Mouse (Mus musculus): Measurements from ENCODE around the gene Jaml.

Gene Jaml

DNA sequence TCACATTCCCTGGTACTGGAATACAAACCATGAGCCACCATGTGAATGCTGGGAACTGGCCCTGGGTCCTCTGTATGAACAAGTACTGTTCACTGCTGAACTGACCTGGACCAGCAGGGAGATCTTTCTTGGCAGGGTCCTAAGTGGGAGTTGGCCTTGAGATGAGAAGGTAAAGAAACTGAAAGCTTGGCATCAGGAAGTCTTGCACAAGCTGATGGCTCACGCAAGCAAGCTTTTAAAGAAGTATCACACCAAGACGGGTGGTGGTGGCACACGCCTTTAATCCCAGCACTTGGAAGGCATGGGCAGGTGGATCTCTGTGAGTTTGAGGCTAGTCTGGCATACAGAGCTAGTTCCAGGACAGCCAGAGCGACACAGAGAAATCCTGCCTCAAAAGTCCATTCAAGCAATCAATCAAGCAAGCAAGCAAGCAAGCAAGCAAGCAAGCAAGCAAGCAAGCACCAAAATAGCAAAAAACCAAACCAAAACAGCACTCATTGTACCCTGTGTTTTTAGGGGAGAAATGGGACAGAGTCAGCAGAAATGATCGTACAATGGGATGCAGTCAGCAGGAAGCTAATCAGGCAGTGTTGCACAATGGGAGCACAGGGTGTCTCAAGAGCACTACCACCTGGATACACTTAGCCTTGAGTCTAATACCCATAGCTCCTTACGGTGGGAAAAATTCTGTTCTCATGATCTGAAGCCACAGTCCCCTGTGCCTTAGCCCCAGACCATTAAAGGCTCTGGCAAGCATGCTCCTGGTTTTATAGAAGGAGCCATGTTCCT lies 16.4 kb downstream of the Jaml start:
- no peak for DNase-seq (ENCODE audit: low read depth, low spot score)
- no peaks in the 10 kb centered on the region for H3K27me3 ChIP-seq (ENCODE audit: control insufficient read depth, insufficient read depth, low read length, poor library complexity, severe bottlenecking)
- no peaks in the 10 kb centered on the region; the same call in 1 of the 2 replicates for H3K36me3 ChIP-seq (ENCODE audit: control insufficient read depth, insufficient read depth, low read length, poor library complexity, severe bottlenecking)

DNA sequence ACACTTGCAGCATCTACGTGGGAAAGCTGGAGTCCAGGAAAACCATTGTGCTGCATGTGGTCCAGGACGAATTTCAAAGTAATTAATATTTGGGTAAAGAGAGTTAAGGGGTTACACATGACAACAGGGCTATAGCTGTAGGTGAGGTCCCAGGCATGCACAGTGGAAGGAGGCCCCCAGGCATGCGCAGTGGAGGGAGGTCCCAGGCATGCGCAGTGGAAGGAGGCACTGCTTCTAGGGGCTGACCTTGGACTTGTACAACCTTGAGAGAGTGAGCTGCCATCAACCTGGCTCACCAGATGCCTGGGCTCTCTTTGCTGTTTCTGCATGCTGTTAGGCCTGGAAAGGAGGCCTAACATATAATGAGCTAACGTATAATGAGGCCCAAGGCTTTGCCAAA lies 18.9 kb downstream of the Jaml start:
- no peaks in the 10 kb centered on the region for H3K27me3 ChIP-seq (ENCODE audit: control insufficient read depth, insufficient read depth, low read length, poor library complexity, severe bottlenecking)
- DNase-seq (ENCODE audit: low read depth, low spot score) = no peak

DNA sequence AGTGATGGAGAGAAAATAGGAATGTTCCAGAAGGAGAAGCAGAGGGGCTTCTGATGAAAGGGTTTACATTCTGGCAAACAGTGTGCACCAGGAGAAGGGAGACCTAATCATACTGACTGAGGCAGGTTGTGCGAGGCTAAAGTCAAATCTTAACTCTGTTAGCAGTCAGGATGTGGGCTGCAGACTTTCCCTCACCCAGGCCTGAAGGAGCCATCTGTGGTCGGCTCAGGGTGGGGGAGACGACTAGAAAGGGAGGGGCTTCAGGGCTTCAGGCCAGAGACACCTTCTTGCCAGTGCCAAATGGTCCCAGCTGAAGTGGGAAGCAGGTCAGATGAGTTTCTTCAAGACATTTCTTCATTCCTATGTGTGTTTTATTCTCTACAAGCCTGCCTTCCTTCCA lies 19.4 kb downstream of the Jaml start:
- Histone ChIP-seq H3K36me3 (ENCODE audit: control insufficient read depth, insufficient read depth, low read length, poor library complexity, severe bottlenecking) (no peaks in the 10 kb centered on the region; the same call in 1 of the 2 replicates), H3K27me3 (ENCODE audit: control insufficient read depth, insufficient read depth, low read length, poor library complexity, severe bottlenecking) (no peaks in the 10 kb centered on the region)
- DNase-seq (ENCODE audit: low read depth, low spot score) = no peak

More for the DNA sequence above, 18.9 kb downstream of the Jaml start:
- no peaks in the 10 kb centered on the region; the same call in 1 of the 2 replicates for H3K36me3 ChIP-seq (ENCODE audit: control insufficient read depth, insufficient read depth, low read length, poor library complexity, severe bottlenecking)

DNA sequence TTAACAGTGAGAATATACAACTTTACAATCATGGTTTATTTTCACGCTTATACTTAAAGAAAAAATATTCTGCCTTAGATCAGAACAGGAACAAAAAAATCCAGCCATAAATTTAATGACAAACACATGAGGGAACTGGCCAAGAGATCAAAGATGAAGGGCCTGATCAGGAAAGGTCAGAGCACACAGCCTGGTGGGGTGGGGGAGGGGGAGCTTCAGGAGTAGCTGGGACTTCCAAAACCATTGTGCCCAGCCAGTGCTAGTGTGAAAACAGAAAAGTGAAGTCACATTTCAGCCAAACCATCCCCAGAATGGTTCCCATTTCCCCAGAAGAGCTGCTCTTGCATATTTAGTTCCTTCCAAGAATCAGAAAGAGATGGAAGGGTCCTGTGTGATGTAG lies 23.5 kb downstream of the Jaml start:
- DNase-seq (ENCODE audit: low read depth, low spot score) = no peak
- Histone ChIP-seq H3K27me3 (ENCODE audit: control insufficient read depth, insufficient read depth, low read length, poor library complexity, severe bottlenecking) (no peaks in the 10 kb centered on the region), H3K36me3 (ENCODE audit: control insufficient read depth, insufficient read depth, low read length, poor library complexity, severe bottlenecking) (no peaks in the 10 kb centered on the region; the same call in 1 of the 2 replicates)

DNA sequence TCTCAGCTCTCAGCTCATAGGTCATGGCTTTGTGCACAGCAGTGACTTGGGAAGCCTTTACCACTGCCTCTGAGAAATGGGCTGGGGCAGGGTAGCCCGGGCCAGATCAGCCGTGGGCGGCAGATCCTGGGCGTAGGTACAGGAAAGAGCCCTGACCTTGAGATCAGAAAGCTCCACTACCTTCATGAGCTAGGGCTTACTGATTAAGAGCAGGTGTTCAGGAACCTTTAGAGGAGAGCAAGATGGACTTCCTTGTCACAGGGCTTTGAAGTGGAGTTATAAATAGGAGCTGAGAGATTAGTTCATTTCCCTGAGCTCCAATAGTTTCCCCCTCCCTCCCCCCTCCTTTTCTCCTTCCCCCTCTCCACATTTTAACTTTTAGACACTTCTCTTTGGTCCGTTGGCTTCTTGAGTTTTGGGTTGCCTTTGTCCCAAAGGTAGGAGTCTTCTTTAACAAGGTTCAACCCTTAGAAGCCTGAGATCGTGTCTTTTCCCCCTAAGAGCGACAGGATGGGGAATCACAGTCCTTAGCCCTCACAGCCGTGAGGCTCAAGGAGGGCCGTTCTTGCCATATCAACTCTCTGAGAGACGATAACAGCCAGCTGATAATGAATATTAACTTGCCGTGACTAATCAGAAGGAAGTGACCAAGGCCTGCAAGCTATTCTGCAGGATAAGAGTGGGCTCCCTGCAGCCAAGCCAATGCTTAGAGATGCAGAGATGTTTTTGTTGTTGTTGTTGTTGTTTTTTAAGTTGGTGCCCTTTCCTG lies 24.4 kb downstream of the Jaml start:
- Histone ChIP-seq H3K36me3 (ENCODE audit: control insufficient read depth, insufficient read depth, low read length, poor library complexity, severe bottlenecking) (no peaks in the 10 kb centered on the region; the same call in 1 of the 2 replicates), H3K27me3 (ENCODE audit: control insufficient read depth, insufficient read depth, low read length, poor library complexity, severe bottlenecking) (no peaks in the 10 kb centered on the region)
- DNase-seq (ENCODE audit: low read depth, low spot score) = no peak

DNA sequence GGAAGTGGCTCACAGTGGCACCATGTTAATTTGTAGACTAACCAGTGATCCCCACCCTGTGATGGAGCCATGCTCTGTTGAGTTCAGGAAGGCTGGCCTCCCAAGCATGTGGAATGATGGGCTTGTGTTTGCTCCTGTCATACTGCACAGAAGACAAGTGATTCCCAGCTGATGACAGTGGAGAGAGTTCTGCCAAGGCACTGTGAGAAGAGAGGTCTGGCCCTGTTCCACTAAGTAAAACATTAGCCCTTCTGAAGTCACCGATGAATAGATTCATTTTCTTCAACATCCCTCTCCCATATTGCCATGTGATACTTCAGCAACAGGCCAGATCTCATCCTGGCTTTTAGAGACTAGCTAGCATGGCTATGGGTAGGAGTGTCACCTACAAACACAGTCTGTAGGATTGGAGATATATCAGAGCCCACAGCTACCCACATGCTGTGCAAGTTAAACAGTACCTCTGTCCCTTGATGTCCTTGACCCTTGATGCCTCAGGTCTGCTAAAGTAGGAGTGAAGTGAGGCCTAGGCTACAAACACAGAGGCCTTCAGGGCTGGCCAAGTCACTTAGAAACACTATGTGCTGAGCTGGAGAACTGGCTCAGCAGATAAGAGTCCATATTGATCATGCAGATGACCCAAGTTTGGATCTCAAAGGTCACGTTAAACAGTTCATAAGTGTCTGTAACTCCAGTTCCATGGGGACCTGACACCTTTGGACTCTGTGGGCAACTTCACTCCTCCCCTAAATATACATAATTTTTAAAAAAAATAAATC lies 26.8 kb downstream of the Jaml start:
- peaks cover 2% of the 10 kb centered on the region; the same call in 1 of the 2 replicates for H3K36me3 ChIP-seq (ENCODE audit: control insufficient read depth, insufficient read depth, low read length, poor library complexity, severe bottlenecking)
- no peak for DNase-seq (ENCODE audit: low read depth, low spot score)
- H3K27me3 ChIP-seq (ENCODE audit: control insufficient read depth, insufficient read depth, low read length, poor library complexity, severe bottlenecking) = no peaks in the 10 kb centered on the region

DNA sequence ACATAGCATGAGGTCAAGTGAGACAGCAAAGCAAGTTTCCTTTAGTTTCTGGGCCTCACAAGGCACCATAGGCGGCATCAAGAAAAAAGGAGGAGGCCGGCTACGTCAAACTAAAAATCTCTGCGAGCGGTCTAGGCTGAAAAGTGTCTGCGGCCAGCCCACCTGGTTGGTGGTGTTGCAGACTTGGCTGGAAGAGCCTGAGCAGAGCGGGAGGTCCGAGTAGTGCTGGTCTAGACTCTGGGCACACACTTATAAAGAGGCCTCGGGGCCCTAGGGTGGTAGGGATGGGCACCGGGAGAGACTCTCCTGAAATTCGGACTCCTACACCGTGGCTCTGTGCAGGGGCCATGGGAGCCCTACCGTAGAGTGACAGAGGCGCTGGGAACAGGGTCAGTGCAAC lies 36.7 kb downstream of the Jaml start:
- Histone ChIP-seq H3K36me3 (ENCODE audit: control insufficient read depth, insufficient read depth, low read length, poor library complexity, severe bottlenecking) (no peaks in the 10 kb centered on the region), H3K27me3 (ENCODE audit: control insufficient read depth, insufficient read depth, low read length, poor library complexity, severe bottlenecking) (no peaks in the 10 kb centered on the region)
- DNase-seq (ENCODE audit: low read depth, low spot score) = no peak

DNA sequence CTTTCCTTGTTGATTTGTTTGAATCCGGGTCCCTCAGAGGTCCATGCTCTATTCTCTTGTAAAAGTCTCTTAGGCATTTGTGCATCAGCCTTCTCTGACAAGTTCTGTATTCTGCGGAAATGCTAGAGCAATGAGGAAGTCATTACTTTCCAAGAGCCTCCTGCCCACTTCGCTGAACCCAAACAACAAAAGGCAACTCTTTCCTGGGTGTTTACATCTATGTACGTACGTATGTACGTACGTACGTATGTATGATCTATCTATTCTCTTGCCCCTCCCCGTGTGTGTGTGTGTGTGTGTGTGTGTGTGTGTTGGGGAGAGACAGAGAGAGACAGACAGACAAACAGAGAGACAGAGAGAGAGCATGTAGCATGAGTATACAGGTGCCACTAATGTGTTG lies 37.8 kb downstream of the Jaml start:
- no peaks in the 10 kb centered on the region for H3K36me3 ChIP-seq (ENCODE audit: control insufficient read depth, insufficient read depth, low read length, poor library complexity, severe bottlenecking)
- H3K27me3 ChIP-seq (ENCODE audit: control insufficient read depth, insufficient read depth, low read length, poor library complexity, severe bottlenecking) = no peaks in the 10 kb centered on the region
- peak; percentile 77 for DNase-seq (ENCODE audit: low read depth, low spot score)

DNA sequence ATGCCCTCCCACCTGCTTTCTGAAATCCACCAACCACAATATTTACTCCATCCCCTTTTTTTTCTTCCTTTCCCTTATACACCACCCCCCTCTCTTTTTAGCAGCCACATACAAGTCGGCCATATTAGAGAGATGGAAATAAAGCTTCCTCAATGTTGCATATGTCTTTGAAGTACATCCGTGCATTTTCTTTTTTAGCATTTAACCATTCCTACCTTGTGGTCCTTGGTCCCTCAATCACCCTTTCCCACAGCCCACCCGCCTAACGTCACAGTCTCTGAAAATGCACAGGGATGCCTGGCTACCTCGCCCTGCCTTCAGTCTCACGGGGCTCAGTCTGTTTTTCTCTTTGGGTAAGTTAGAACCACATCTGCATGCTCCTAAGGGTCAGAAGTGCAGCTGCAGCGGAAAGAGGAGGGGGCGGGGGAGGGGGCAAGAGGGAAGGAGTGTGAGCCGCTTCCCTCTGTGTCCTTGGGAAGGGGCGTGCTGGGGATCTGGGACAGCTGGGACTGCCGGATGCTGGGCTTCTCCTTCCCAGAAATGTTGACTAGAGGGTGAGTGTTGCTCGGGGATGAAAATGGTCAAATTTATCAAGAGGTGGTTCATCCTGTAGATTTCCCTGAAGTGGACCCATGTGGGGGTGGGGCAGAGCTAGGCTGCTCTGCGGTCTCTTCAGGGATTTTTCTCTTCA lies 38.9 kb downstream of the Jaml start, which contains the start of gene Scn2b:
Gene Scn2b, plus strand, starts transcription at position 42 of the 691 bp plus-strand sequence.
- Histone ChIP-seq H3K27me3 (ENCODE audit: control insufficient read depth, insufficient read depth, low read length, poor library complexity, severe bottlenecking) (no peaks in the 10 kb centered on the region), H3K36me3 (ENCODE audit: control insufficient read depth, insufficient read depth, low read length, poor library complexity, severe bottlenecking) (no peaks in the 10 kb centered on the region)
- no peak for DNase-seq (ENCODE audit: low read depth, low spot score)

DNA sequence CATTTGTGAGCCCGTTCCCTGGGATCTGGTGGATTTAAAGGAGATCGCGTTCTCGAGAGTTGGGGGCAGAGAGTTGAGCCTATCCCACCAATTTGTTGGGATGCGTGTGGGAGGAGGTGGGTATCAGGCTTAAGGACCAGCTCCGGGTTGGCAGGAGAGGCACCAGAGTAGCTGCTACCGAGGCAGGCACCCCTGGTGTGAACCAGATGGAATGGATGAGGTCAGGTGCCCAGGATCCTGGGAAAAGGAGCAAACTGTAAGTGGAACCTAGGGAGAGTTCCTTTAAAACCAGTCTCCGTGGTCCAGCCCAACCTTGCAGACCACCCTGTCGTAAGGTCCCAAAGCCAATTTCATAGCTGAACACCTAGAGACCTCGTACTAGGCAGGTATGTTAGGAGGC lies 39.6 kb downstream of the Jaml start:
- DNase-seq (ENCODE audit: low read depth, low spot score) = no peak
- no peaks in the 10 kb centered on the region for H3K36me3 ChIP-seq (ENCODE audit: control insufficient read depth, insufficient read depth, low read length, poor library complexity, severe bottlenecking)
- no peaks in the 10 kb centered on the region for H3K27me3 ChIP-seq (ENCODE audit: control insufficient read depth, insufficient read depth, low read length, poor library complexity, severe bottlenecking)

DNA sequence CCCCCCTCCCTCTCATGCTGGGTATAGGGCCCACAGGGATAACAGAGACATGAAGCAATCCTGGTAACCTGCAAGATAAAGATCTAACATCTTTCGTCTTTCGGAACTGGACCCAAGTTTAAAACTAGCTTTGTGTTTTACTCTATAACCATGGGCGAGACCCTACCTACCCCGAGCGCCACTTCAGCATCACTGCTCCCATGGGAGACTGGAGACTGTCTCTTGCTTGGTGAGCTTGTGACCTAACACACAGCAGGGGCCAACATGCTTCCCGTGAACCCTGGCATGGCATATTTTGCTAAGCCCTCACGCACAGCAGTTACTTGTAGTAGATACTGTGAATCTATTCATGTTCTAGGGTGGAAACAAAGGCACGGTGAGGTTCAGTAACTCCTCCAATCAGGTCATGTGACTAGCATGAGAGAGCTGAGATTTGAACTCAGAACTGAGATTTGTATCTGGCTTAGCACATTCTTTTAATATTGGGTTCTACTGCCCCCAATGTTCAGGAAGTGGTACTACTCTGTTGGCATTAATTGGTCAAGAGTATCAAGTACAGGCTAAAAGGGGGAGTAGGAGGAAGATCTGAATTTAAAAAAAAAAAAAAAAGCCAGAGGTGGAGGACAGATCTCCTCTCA lies 40.5 kb downstream of the Jaml start:
- Histone ChIP-seq H3K27me3 (ENCODE audit: control insufficient read depth, insufficient read depth, low read length, poor library complexity, severe bottlenecking) (no peaks in the 10 kb centered on the region), H3K36me3 (ENCODE audit: control insufficient read depth, insufficient read depth, low read length, poor library complexity, severe bottlenecking) (no peaks in the 10 kb centered on the region)
- DNase-seq (ENCODE audit: low read depth, low spot score) = peak; percentile 31

DNA sequence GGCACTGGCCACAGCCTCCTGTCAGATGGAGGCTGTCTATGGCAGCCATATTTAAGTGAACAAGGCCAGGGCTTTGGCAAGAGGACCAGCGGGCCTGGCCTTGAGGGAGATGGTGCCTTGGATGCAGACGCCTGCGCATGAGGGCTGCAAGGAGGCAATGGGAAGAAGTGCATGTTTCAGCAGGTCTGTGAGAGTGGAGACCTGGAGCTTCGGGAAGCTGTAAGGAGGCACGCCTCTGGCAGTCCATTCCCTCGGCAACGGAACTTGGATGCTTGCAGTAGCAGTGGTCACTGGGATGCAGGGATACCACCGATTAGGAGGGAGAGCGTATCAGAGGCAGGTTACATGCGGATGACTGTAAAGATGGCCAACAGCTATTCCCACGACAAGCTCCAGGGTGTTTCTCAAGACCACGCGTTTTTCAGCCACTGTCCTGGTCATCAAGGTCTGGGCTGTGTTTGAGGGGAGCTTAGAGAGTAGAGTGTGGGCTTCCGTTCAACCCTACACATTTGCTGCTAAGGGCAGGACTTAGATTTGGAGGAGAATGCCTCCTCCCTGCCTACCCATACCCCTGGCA lies 41.1 kb downstream of the Jaml start:
- Histone ChIP-seq H3K36me3 (ENCODE audit: control insufficient read depth, insufficient read depth, low read length, poor library complexity, severe bottlenecking) (no peaks in the 10 kb centered on the region), H3K27me3 (ENCODE audit: control insufficient read depth, insufficient read depth, low read length, poor library complexity, severe bottlenecking) (no peaks in the 10 kb centered on the region)
- no peak for DNase-seq (ENCODE audit: low read depth, low spot score)

DNA sequence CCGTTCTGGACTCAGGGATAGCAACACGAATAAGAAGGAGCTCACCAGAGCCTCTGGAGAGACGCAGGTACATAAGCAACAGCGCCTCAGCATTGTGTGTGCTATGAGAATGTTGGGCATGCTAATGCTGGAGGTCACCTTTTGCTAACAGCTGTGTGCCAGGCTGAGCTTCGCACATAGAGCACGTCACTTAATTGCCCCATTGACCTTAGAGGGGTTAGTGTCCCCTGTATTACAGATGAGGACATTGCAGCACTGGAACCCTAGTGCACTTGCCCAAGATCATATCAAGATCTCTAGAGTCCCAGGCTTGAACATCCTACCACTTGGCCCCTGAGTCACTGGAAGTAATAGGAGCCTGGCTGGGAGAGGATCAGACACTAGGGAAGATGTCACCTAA lies 41.6 kb downstream of the Jaml start:
- H3K36me3 ChIP-seq (ENCODE audit: control insufficient read depth, insufficient read depth, low read length, poor library complexity, severe bottlenecking) = no peaks in the 10 kb centered on the region
- no peak for DNase-seq (ENCODE audit: low read depth, low spot score)
- no peaks in the 10 kb centered on the region for H3K27me3 ChIP-seq (ENCODE audit: control insufficient read depth, insufficient read depth, low read length, poor library complexity, severe bottlenecking)

DNA sequence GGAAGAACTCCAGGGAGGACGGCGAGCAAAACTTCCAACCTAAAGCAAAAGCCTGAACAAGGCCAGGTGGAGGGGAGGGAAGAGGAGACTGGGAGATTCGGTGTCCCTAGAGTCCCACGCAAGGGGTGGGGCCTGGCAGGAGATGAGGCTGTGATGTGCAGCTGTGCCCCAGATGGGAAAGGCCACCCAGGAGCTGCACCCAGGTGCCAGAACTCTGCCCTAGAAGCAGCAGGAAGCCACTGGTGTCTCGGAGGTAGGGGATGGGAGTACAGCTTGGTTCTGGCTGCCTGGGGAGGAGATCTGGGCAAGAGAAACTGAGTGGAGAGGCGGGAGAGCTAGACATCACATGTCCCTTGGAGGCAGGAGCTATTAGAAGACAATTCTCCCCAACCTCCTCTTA lies 42.0 kb downstream of the Jaml start:
- Histone ChIP-seq H3K27me3 (ENCODE audit: control insufficient read depth, insufficient read depth, low read length, poor library complexity, severe bottlenecking) (no peaks in the 10 kb centered on the region), H3K36me3 (ENCODE audit: control insufficient read depth, insufficient read depth, low read length, poor library complexity, severe bottlenecking) (no peaks in the 10 kb centered on the region)
- DNase-seq (ENCODE audit: low read depth, low spot score) = no peak

Data from splenic B cell, adult 2 months (primary cell).